Mouse (Mus musculus) retina, postnatal 7 days (tissue): ENCODE measurements at regions not wholly inside any gene's neighbourhood (a gene's known extent, or its start where the extent isn't known, plus 50 kb on each side); places are given as distances from the start of the nearest gene placed in this dataset.

Experiments
- DNase-seq: peaks from one replicate; pipeline ENCODE4 v3.0.0-alpha.2; 2012; ENCODE audit warnings: low read depth, low spot score

DNA sequence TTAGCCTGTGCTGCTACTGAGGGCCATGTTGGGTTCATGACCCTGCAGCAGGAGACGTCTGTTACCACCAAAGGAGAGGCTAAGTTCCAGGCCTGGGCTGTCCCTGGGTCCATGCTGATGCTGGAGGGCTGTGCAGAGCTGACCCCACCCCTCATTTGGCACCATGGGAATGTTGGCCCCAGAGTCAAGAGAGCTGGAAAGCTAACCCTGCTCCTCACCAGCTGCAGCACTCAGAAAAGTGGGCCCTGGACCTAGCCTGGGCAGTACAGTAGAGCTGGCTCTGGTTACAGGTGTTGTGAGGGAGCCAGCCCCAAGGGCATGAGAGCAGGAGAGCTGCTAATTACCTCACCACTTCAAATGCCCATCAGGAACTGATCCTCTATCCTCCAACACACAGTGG is 500.9 kb upstream of the Nr5a2 start:
- no peak for DNase-seq

DNA sequence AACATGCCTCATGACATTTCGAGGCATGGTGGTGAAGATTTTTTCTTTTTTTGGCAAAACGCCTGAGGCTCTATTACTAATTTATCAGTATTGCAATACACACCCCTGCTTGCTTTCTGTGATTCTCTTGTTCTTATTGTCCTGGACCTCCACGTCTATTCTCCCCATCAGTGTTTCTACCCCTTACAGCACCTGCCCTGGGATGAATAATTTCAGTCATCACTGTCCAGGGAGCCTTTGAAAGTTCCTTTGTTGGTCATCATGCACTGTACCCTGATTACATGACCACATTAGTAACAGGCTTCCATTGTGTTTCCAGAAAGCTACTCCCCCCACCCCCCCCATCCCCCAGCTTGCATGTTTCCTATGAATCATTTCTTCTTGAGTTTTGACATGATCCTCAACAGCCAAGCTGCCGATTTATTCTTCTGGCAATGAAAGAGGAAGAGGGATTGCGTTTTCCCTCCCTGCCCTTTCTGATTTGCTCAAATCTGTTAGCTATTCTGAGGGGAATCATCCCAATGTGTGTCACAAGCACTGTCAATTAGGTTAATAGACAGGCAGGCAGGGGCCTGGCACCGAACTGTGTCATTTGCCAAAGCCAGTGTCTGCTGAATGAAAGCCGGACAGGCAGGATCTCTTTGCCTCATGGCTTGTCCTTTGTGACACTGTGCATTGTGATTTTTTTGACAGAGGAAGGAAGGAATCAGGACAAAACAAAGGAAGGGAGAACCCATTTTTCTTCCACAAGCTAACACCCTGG is 493.4 kb upstream of the Nr5a2 start:
- DNase-seq = peak; percentile 34

DNA sequence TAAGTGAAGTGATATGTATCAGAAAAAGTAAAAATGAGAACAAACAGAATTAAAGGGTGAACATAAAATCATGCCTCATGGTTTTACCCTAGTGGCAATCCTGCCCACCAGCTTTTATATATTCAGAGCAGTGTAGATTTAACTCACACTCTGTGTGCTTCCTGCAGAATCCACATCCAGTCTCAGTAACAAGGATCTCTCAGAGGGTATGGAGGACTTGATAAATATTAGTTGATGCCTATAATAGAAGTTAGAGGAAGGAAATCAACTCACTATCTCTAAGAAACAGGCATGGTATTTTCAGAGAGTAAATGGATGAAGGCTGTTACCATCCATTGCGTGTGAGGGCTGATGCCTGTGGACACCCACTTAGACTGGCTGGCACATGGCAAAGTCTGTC is 492.5 kb upstream of the Nr5a2 start:
- no peak for DNase-seq

GRCm38 (mm10) chr1:137446497-137446896 is 486.2 kb upstream of the Nr5a2 start:
- DNase-seq = no peak

- no peak for DNase-seq
Observed at GRCm38 (mm10) chr1:137428110-137428509, 467.9 kb upstream of the Nr5a2 start.

DNA sequence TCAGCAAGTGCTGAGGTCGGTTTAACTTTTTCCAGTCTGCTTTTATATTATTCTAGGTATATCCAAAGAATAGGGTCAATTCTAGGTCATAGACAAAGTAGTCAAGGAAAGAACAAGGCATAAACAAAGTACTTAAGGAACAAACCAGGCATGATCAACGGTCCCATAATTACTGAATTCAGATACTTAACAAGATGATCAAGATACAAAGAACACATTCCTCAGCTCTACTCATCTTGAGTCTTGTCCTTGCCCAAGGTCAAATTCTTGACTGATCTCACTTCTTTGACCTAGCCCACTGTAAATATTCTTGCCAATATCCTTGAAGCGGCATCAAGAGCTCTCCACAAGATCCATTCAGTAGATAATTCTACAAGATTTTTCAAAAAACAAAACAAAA is 458.1 kb upstream of the Nr5a2 start:
- DNase-seq = no peak

- no peak for DNase-seq
Observed at GRCm38 (mm10) chr1:137396736-137397135, 436.5 kb upstream of the Nr5a2 start.

GRCm38 (mm10) chr1:137387509-137387908 is 427.3 kb upstream of the Nr5a2 start:
- DNase-seq = no peak

DNA sequence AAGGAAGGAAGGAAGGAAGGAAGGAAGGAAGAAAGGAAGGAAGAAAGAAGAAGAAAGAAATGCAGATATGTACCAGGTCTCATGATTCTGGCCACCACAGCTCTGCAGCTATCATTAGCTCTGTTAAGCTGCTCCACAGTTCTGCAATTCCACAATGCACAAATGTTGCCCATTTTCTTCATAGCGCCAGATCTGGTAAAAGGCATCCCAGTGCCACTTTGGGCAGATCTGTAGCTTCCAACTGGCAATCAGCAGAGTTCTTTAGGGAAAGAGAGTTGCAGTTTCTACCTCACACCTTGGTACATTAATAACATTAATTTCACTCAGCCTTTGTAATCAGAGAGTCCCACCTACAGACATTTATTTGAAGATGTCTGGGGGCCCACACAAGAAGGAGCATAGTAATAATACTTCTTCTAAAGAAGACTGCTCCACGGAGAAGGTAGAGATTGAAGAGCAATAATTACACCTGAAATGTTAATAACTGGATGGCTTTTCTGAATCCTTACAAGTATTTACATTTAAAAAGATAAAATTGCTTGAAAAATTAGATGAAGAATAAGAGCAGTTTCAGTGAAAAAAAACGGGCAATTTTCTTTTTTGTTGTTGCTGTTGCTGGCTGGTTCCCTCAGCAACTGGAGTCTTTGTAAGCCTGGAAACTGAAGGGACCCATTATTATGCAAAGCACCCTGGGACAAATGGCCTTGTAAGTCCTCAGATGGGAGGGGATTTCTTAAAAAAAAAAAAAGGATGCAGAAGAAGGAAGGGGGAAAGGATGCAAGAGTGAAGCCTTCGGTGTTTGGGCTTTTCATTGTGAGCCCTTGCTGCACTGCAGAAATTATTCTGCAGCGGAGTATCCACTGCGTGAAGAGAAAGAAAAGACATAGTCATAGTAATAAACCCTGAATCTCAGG is 418.1 kb upstream of the Nr5a2 start:
- DNase-seq = no peak

DNA sequence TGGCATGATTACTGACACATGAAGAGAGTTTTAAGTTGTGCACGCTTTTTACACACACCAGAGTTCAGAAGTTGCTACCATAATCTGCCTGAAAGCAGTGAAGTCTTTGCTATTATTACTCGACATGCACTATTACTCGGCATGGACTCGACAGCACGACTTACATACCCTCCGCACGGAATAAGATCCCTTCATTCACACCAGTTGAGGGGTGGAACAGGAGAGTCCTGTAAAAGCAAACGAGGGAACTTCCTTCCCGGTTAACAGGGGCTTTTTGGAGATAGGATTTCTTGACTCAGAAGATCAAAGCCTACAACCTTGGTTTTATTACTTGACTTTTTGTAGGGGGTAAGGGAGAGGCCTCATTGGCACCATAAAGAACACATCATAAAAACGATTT is 416.4 kb upstream of the Nr5a2 start:
- no peak for DNase-seq

DNA sequence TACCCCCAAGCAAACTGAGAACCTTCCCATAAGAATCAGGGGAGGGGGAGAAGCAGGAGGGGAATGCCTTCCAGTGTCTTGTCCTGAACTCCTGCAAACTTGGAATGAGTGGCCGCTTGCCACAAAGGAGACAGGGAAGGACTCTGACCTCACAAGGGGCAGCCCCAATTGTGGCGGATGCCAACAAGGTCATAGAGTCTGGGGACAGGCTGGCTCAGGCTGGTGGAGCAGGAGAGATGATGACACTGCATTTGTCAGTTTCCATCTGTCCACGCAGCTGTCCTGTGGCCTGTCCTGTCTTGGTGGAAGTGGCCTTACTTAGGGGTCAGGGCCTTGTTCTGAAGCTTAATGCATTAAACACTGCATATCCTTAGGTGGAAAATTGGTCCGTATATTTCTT is 414.4 kb upstream of the Nr5a2 start:
- DNase-seq = no peak

DNA sequence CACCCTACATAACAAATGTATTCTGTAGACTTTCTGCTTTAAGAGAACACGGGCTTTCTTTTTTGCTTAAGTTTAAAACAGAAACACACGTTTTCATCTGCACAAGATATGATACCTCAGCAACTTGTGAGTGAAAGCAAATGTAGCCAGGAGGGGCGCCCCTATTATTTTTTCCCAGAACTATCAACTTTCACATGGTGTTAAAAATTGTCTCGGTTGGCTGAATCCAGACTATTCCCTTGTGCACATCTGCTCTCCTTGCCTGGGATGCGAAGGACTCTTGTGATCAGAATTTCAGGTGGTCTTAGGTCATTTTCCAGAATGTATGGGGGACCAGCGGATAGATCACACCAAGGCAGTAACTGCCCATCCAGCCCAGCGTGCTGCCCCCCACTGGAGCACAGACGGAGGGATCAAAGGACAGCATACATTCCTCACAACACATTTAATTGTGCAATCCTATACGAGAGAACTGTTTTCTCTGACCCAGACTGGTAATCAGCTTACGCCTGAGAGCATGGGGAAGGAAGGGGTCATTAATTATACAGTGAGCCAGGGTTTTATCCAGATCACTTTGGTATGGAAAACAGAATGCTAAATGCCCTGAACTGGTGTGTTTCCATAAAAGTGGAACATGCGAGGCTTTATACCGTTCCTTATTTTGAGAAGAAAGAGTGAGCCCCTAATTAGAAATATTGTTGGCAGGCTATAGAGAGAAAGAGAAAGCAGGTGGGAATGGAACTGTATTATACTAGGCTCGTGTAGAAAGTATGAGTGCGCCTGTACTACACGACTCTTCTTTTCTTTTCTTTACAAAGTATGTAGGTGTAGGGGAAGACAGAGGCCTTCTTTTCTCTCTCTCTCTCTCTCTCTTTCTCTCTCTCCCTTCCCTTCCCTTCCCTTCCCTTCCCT is 413.5 kb upstream of the Nr5a2 start:
- DNase-seq = peak; percentile 31

DNA sequence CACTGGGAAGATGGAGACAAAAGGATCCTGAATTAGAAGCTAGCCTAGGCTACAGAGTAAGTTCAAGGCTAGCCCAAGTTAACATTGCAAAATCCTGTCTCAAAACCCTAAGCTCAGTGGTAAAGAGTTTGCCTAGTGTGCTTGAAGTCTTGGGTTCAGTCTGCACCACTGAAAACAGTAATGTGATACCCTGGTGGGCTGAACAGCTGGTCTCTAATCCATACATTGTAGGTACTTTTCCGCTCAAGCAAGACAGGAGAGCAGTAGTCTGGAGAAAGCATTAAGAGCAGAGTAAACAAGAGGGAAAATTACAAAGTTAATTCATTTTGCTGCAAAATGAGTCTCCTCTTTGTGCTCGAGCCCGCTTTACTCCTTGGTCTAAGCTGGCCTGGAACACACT is 412.0 kb upstream of the Nr5a2 start:
- DNase-seq = no peak

DNA sequence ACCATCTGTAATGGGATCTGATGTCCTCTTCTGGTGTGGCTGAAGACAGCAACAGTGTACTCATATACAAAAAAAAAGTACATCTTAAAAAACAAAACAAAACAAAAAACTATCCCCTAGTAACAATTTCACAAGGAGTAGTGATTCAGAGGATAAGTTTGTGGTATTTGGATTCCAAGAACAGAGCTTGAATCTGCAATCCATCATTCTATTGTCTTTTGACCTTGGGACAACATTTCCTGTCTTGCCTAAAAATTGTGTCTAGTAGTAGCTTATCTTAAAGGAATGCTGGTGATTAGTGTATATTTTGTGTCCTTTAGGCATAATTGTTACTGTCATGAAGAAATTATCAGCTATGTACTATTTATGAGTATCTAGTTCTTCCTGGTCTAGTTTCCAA is 404.1 kb upstream of the Nr5a2 start:
- DNase-seq = no peak

DNA sequence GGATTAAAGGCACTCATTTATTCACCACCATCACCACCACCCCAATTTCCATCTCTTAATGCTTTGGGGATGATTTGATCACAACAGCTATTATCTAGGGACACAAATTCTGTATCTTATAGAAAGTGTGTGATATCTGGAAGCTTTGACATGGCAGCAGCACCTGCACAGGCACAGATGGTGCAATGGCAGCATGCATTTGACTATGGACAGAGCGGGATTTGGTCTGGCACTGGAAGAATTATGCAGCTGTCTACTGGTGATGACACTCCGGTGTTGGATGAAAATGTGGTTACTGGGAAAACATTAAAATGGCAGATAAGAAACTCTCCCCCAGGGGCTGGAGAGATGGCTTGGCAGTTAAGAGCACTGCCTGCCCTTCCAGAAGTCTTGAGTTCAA is 403.7 kb upstream of the Nr5a2 start:
- no peak for DNase-seq

DNA sequence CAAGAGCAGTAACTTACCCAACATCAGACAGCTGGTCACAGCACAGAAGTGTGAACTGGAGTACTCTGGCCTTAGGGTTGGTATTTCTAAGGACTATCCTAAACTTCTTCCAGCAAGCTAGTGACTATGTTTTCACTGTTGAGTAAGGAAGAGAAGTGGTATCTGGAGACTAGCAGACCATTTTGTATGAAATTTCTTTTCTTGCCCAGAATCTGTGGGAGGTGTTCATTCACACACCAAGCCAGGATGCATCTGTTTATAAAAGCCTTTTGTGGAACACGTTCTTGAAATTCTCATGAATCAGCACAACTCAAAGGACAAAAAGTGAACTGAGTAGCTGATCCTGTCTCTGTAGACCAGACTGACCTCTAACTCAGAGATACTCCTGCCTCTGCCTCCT is 403.3 kb upstream of the Nr5a2 start:
- DNase-seq = no peak

GRCm38 (mm10) chr1:137360688-137361570 is 400.7 kb upstream of the Nr5a2 start:
- DNase-seq = no peak

DNA sequence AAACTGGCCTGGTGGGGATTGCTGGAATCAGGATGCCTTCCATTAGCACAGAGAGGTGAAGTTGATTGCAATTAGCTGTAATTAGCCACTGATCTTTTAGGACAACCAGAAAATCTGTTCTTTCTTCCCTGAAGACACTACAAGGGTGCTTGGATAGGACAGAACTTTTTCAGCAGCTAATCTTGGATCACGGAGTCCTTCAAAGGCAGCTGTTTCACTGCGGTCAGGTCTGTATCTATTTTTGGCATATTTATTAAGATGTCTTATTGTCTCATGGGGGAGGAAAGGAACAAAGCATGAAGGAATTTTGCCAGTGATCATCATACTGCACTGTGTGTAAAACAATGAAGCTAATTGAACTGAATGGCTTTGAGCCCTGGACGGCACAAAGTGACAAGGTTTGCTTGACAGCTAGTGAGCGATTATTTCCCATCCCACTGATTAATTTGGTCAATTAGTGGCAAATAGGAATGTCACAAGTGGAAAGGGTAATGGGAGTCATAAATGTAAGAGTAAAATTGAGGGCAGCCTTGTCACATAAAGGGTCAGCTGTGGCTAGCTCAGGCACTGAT is 395.8 kb upstream of the Nr5a2 start:
- no peak for DNase-seq

GRCm38 (mm10) chr1:137352390-137353027 is 392.3 kb upstream of the Nr5a2 start:
- DNase-seq = no peak

DNA sequence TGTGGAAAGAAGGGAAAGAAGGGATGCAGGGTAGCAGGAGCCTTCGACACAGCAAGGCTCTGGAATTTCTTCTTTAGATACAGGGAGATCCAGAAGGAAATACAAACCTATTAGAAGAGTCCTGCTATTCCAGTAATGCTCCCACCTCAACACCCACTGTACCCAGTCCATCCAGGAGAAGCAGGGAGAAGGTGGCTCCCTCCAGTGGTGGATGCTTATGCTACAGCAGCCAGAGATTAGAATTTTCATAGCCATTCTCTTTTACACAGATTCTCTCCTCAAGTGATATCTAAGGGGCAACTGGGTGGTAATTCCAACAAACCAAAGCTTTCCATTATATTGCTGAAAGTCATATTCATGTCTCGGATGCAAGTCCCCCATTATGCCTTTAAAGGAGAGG is 373.9 kb upstream of the Nr5a2 start:
- DNase-seq = no peak
